Mouse (Mus musculus): Measurements from ENCODE around the gene Gsta3. TPM values are rescaled to one million over a fixed set of nuclear protein-coding genes. Genes with fewer than 3 reads are reported as not detected.
"Not testable (repeated sequence)": the region's sequence is repeated elsewhere in the genome, so short reads cannot be mapped to it uniquely, and the experiment has no call there.

Gene Gsta3
- 1 to 10 TPM; 1.7 to 2.9 (median 2.7) TPM for polyA plus RNA-seq (2017; shearing (Covaris generic))

- no peak for ATAC-seq
Observed at GRCm38 (mm10) chr1:21239911-21240898, at the start of gene Gsta3. TSS of gene Gsta3 (plus strand) at chr1:21240589.

- ATAC-seq = no peak
Observed at GRCm38 (mm10) chr1:21206241-21206640, 34.1 kb upstream of the Gsta3 start.

GRCm38 (mm10) chr1:21213537-21213936 is 26.9 kb upstream of the Gsta3 start:
- ATAC-seq = peak; percentile 40

DNA sequence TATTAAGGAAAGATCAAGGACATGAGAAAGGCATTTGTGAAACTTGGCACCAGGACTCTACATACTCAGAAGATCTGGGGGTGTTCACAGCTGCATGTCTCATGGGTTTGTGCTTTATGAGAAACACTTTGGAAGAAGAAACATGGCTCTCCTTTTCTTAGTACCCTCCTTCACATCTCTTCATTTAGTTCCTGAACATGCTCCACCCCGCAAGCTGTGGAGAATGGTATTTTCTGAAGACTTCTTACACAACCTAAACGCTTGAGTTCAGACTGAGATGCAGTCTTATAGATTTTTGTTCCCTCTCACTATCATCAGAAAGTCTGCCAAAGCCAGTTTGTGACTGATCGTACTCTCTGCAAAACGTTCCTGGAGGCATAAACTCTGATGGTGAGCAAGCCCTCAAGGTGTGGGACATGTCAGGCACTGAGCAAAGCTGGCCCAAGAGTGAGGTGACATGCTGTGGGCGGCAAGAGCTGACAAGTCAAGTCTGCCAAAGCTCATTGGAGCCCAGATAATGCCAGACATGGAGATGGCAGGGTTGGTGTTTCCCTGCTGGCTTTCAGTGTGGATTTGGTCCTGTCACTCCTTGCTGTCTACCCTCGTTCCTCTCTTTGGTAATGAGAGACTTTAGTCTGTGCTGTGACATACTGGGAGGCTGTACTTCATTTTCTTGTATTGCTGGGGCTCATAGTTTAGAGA is 26.2 kb upstream of the Gsta3 start:
- not testable (repeated sequence) for ATAC-seq

- peak; percentile 91 for ATAC-seq
Observed at GRCm38 (mm10) chr1:21218489-21218919, 21.9 kb upstream of the Gsta3 start, which contains the start of gene Tmem14a. TSS of gene Tmem14a (plus strand) at chr1:21218575.

- ATAC-seq = peak; percentile 28
Observed at GRCm38 (mm10) chr1:21227756-21228395, 12.5 kb upstream of the Gsta3 start.

- not testable (repeated sequence) for ATAC-seq
Observed at GRCm38 (mm10) chr1:21228740-21229722, 11.4 kb upstream of the Gsta3 start.

DNA sequence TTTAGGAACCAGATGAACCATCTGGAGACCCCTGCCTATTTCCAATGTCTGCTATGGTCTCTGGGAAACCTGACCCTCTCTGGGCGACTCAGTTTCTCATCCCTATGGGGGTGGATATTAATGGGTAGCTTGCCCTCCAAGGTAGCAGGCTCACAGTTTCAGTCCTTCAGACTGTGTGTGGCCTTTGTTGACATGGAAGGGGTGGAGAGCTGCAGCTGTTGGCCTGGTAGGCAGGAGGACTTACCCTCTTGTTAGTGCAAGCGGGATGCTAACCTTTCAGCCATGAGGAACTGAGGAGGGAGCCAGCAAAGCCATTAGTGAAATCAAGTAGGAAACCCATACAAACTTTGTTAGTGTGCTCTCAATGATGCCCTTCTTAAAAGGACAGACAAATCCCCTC is 10.0 kb upstream of the Gsta3 start:
- ATAC-seq = no peak

GRCm38 (mm10) chr1:21231744-21232464 is 8.5 kb upstream of the Gsta3 start:
- no peak for ATAC-seq

- ATAC-seq = no peak
Observed at GRCm38 (mm10) chr1:21232516-21232915, 7.9 kb upstream of the Gsta3 start.

GRCm38 (mm10) chr1:21235359-21235758 is 5.0 kb upstream of the Gsta3 start:
- ATAC-seq = no peak

GRCm38 (mm10) chr1:21241096-21241495 is 707 bp downstream of the Gsta3 start:
- ATAC-seq = no peak

DNA sequence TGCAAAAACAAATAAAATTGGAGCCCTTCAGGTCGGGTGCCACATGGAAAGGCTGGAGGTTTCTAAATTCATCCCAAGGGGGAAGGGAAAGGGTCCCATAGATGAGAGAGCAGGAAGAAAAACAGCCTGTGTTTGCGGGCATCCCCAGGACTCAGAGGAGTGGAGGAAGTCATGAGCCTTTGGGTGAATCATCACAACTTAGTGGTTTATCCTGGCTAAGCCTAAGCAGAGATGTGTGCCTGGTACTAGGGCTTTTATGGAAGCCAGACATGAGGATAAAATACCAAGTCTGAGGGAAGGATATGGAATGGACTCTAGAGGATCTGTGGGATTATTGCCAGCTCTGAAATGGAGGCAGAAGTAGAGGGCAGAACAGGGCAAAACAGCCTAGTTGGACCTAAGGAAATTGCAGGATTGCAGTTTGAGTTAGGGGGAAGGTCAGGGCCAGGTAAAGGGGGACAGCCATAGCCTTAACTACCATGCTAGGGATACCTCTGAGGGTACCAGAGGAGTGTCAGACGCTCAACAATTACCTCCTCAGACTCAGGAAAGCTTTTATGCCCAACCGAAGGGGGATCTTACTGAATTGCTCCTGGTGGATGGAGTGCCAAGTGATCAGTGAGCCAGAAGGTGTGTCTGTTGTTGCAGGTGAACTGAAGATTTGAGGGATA is 4.0 kb downstream of the Gsta3 start:
- ATAC-seq = no peak

DNA sequence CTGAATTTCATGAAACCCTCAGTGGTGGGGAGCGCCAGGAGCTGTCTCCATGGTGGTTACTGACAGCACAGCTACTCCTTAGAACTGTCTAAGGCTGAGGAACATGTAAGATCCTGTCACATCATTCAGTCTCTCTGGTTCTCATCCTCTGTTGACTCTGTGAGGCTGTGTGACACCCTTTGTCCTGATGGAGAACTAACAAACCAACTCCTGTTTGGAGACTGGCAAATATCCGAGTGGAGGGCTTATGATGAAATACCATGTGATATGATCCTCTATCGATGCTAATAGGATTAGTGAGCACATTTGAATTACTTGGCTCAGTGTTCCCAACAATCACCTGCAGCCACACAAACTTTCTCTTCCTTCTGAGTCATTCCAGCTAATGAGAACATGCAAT is 5.7 kb downstream of the Gsta3 start:
- ATAC-seq = no peak

GRCm38 (mm10) chr1:21247896-21248295 is 7.5 kb downstream of the Gsta3 start:
- no peak for ATAC-seq

DNA sequence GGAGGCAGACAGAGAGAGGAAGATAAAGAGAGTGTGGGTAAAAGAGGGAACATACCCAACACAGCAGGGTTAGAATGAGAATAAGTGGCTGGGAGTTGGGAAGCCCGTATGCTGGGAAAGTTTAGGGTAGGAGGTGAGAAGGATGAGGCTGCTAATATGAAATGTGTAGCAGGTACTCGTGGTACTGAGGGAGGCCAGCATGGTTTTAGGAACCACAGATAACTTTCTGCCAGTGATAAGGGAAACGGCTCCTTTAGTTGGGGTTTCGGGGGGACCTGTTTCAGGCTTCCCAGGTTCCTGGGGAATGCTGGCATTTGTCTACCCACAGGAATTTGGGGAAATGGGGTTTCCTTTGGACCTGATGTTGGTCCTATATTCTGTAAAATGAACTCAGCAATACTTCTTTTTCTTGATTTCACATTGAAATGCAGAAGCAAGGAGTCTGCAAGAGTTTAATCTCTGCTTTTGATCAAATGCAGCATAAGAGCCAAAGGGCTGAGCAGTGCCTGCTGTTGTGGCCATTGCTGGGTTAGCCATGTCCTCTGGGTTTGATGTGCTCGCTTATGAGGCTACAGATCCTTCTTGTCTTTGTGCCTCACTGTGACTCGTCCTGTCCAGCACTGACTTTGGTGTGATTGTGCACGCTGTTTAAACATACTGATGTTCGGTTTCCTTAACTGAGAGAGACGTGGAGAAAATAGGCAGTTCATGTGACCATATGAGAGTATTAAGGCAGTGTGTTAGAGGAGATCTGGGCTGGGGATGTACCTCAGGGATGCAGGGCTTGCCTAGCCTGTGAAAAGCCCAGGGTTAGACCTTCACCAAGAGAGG is 8.4 kb downstream of the Gsta3 start:
- no peak for ATAC-seq

GRCm38 (mm10) chr1:21251661-21252060 is 11.3 kb downstream of the Gsta3 start:
- ATAC-seq = no peak

GRCm38 (mm10) chr1:21252566-21253302 is 12.3 kb downstream of the Gsta3 start:
- no peak for ATAC-seq

DNA sequence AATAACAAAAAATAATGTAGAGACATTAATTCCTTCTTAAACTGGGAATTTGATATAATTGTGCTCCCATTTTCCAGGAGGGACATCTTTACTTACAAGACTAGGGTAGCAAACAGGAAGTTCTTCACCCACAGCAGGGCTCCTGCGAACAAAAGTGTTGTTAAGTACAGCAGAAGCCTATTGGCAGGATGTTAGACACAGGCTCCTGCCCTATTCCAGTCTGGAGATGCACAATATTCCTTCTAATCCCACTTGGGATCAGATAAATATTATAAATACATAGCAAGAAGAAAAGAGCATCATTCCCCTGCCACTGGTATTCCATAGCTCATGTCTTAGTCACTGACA is 12.9 kb downstream of the Gsta3 start:
- no peak for ATAC-seq

Measured in inflammation-experienced regulatory T-cells, adult 6 months (primary cell).